Mouse (Mus musculus): Measurements from ENCODE around the gene Slc29a1.
A peak's percentile ranks its signal among the peaks of the same experiment; 100 is the strongest.

The Slc29a1 gene

GRCm38 (mm10) chr17:45589236-45589635 lies 10.2 kb downstream of the Slc29a1 start:
- no peak for DNase-seq (ENCODE audit: low spot score)

- DNase-seq (ENCODE audit: low spot score) = no peak
Observed at GRCm38 (mm10) chr17:45588370-45588769, 11.0 kb downstream of the Slc29a1 start.

- no peak for DNase-seq (ENCODE audit: low spot score)
Observed at GRCm38 (mm10) chr17:45586449-45586837, 13.0 kb downstream of the Slc29a1 start.

GRCm38 (mm10) chr17:45585725-45586448 lies 13.5 kb downstream of the Slc29a1 start:
- no peak for DNase-seq (ENCODE audit: low spot score)

GRCm38 (mm10) chr17:45584939-45585678 lies 14.3 kb downstream of the Slc29a1 start:
- no peak for DNase-seq (ENCODE audit: low spot score)

- DNase-seq (ENCODE audit: low spot score) = no peak
Observed at GRCm38 (mm10) chr17:45584096-45584896, 15.1 kb downstream of the Slc29a1 start.

GRCm38 (mm10) chr17:45582715-45583355 lies 16.6 kb downstream of the Slc29a1 start:
- no peak for DNase-seq (ENCODE audit: low spot score)

GRCm38 (mm10) chr17:45582188-45582587 lies 17.2 kb downstream of the Slc29a1 start:
- DNase-seq (ENCODE audit: low spot score) = peak; percentile 78

GRCm38 (mm10) chr17:45581567-45581983 lies 17.8 kb downstream of the Slc29a1 start:
- peak; percentile 88 for DNase-seq (ENCODE audit: low spot score)

GRCm38 (mm10) chr17:45580958-45581477 lies 18.4 kb downstream of the Slc29a1 start:
- no peak for DNase-seq (ENCODE audit: low spot score)

- no peak for DNase-seq (ENCODE audit: low spot score)
Observed at GRCm38 (mm10) chr17:45579554-45579953, 19.9 kb downstream of the Slc29a1 start.

- DNase-seq (ENCODE audit: low spot score) = no peak
Observed at GRCm38 (mm10) chr17:45578843-45579242, 20.6 kb downstream of the Slc29a1 start.

GRCm38 (mm10) chr17:45578242-45578641 lies 21.2 kb downstream of the Slc29a1 start:
- no peak for DNase-seq (ENCODE audit: low spot score)

- DNase-seq (ENCODE audit: low spot score) = no peak
Observed at GRCm38 (mm10) chr17:45575123-45575897, 24.1 kb downstream of the Slc29a1 start.

- no peak for DNase-seq (ENCODE audit: low spot score)
Observed at GRCm38 (mm10) chr17:45574129-45574761, 25.2 kb downstream of the Slc29a1 start.

GRCm38 (mm10) chr17:45573780-45574123 lies 25.7 kb downstream of the Slc29a1 start:
- DNase-seq (ENCODE audit: low spot score) = peak; percentile 88

GRCm38 (mm10) chr17:45573087-45573779 lies 26.2 kb downstream of the Slc29a1 start, which contains the start of gene Hsp90ab1:
Gene Hsp90ab1, minus strand, starts transcription at chr17:45573271.
- peak; percentile 94 for DNase-seq (ENCODE audit: low spot score)

GRCm38 (mm10) chr17:45572103-45573086 lies 27.0 kb downstream of the Slc29a1 start:
- DNase-seq (ENCODE audit: low spot score) = no peak

- no peak for DNase-seq (ENCODE audit: low spot score)
Observed at GRCm38 (mm10) chr17:45569999-45570398, 29.4 kb downstream of the Slc29a1 start.
